Mouse (Mus musculus) right cerebral cortex, adult 2 months (tissue): ENCODE data around the gene Synm.
A peak's percentile ranks its signal among the peaks of the same experiment; 100 is the strongest.

Experiments used
- DNase-seq, 2 experiments: peaks; one replicate each; pipeline ENCODE4 v3.0.0; 2021 to 2022; ENCODE audit warnings: low spot score in 2 of 2

The Synm gene

GRCm38 (mm10) chr7:67759629-67759995 lies at the start of gene Synm:
Synm (minus strand) TSS chr7:67759742.
- DNase-seq, result peak; percentile 90 to 91

GRCm38 (mm10) chr7:67803857-67804215 lies 44.3 kb upstream of the Synm start:
- DNase-seq, result no peak

- DNase-seq, result peak; percentile 73 to 79
Measured at GRCm38 (mm10) chr7:67803015-67803856, 43.7 kb upstream of the Synm start.

GRCm38 (mm10) chr7:67801022-67801421 lies 41.5 kb upstream of the Synm start:
- no peak for DNase-seq

- DNase-seq, result no peak
Measured at GRCm38 (mm10) chr7:67800547-67800946, 41.0 kb upstream of the Synm start.

GRCm38 (mm10) chr7:67798476-67798875 lies 38.9 kb upstream of the Synm start:
- no peak for DNase-seq

- no peak for DNase-seq
Measured at GRCm38 (mm10) chr7:67797065-67797464, 37.5 kb upstream of the Synm start.

GRCm38 (mm10) chr7:67793449-67793848 lies 33.9 kb upstream of the Synm start:
- no peak for DNase-seq

GRCm38 (mm10) chr7:67791256-67791655 lies 31.7 kb upstream of the Synm start:
- no peak for DNase-seq

- peak; percentile 80 to 84 for DNase-seq
Measured at GRCm38 (mm10) chr7:67788713-67789112, 29.2 kb upstream of the Synm start.

GRCm38 (mm10) chr7:67787861-67788260 lies 28.3 kb upstream of the Synm start:
- no peak for DNase-seq

GRCm38 (mm10) chr7:67776636-67777305 lies 17.2 kb upstream of the Synm start:
- peak in 1 of 2 experiments; percentile 23 for DNase-seq

GRCm38 (mm10) chr7:67775623-67776022 lies 16.1 kb upstream of the Synm start:
- no peak for DNase-seq

GRCm38 (mm10) chr7:67772231-67772630 lies 12.7 kb upstream of the Synm start:
- DNase-seq, result no peak

GRCm38 (mm10) chr7:67769487-67769886 lies 9.9 kb upstream of the Synm start:
- DNase-seq, result no peak

- DNase-seq, result no peak
Measured at GRCm38 (mm10) chr7:67768125-67768524, 8.6 kb upstream of the Synm start.

GRCm38 (mm10) chr7:67763625-67764024 lies 4.1 kb upstream of the Synm start:
- DNase-seq, result no peak

- DNase-seq, result peak; percentile 71 to 77
Measured at GRCm38 (mm10) chr7:67758858-67759628, 499 bp downstream of the Synm start.

GRCm38 (mm10) chr7:67758506-67758857 lies 1.1 kb downstream of the Synm start:
- no peak for DNase-seq

- no peak for DNase-seq
Measured at GRCm38 (mm10) chr7:67756636-67757035, 2.9 kb downstream of the Synm start.

- DNase-seq, result no peak
Measured at GRCm38 (mm10) chr7:67755366-67755765, 4.2 kb downstream of the Synm start.

GRCm38 (mm10) chr7:67754606-67755005 lies 4.9 kb downstream of the Synm start:
- DNase-seq, result no peak
